ENCODE assay signal across 1 mouse cellular context in the genomic region with DNA sequence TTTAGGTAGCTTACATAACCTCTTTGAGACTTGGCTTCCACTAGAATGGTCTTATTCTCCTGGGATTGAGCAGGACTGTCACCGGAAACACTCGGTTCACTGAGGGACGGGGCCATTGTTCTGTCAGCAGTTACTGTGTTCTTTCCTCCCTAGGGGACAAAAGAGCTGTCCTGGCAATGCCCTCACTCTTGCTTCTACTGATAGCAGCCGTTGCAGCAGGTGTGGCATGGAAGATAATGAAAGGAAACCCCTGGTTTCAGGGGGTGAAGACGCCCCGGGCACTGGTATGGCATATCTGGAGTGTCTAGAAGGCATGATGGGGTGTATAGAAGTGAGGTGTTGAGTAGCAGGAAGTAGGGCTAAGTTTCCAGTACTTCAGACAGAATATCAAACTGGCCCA.
TF ChIP-seq lines count a peak whose summit lies in the region.

No protein-coding gene starts in this region.

TF ChIP-seq in MEL, 35 proteins besides CTCF, POLR2A, EP300 and RAD21 (continued from another document):
- TF ChIP-seq CHD1 (IDR thresholded peaks at IDR 0.05; ENCODE audit: low read depth, low read length) = no peak
- TF ChIP-seq KAT2A (conservative IDR thresholded peaks at IDR 0.05; ENCODE audit: low read depth, low read length) = no peak
- TF ChIP-seq POLR2AphosphoS5 (IDR thresholded peaks at IDR 0.05; ENCODE audit: borderline replicate concordance, low read depth, low read length) = no peak
- no peak for TF ChIP-seq CHD2 (IDR thresholded peaks at IDR 0.05; ENCODE audit: low read length)
- TF ChIP-seq RCOR1 (IDR thresholded peaks at IDR 0.05; ENCODE audit: low read depth, low read length) = no peak
- peak; percentile 31; the same call in 1 of the 2 replicates for TF ChIP-seq TAL1 (IDR thresholded peaks at IDR 0.05; ENCODE audit: low read length)
- TF ChIP-seq ELF1 (IDR thresholded peaks at IDR 0.05; ENCODE audit: low read depth, low read length) = no peak
- no peak for TF ChIP-seq ETS1 (IDR thresholded peaks at IDR 0.05; ENCODE audit: low read depth, low read length)
- TF ChIP-seq HCFC1 (IDR thresholded peaks at IDR 0.05; ENCODE audit: low read depth, low read length) = no peak
- peak; percentile 57; the same call in 1 of the 2 replicates for TF ChIP-seq TCF12 (IDR thresholded peaks at IDR 0.05; ENCODE audit: low read depth, low read length)
- 0 out of 2 replicates have a peak, but pooled peaks have one; percentile 11 for TF ChIP-seq GATA1 (IDR thresholded peaks at IDR 0.05; ENCODE audit: low read depth, low read length)
- TF ChIP-seq GABPA (IDR thresholded peaks at IDR 0.05; ENCODE audit: low read depth, low read length) = no peak
- no peak for TF ChIP-seq SIN3A (IDR thresholded peaks at IDR 0.05; ENCODE audit: low read length)
- TF ChIP-seq ZNF384 (IDR thresholded peaks at IDR 0.05; ENCODE audit: low read depth, low read length) = no peak
- TF ChIP-seq NELFE (IDR thresholded peaks at IDR 0.05; ENCODE audit: low read depth, low read length) = no peak
- no peak for TF ChIP-seq SMC3 (IDR thresholded peaks at IDR 0.05; ENCODE audit: low read depth, low read length)
- no peak for TF ChIP-seq UBTF (IDR thresholded peaks at IDR 0.05; ENCODE audit: borderline replicate concordance, insufficient read depth, low read depth, low read length)
- TF ChIP-seq ZC3H11A (IDR thresholded peaks at IDR 0.05; ENCODE audit: low read depth, low read length) = no peak
- no peak for TF ChIP-seq MYB (IDR thresholded peaks at IDR 0.05; ENCODE audit: low read depth, low read length)
